Mouse (Mus musculus) C2C12 (cell line): ENCODE measurements at regions not wholly inside any gene's neighbourhood (a gene's known extent, or its start where the extent isn't known, plus 50 kb on each side); places are given as distances from the start of the nearest gene placed in this dataset.

ENCODE experiments used
- CEBPB ChIP-seq: IDR thresholded peaks from one replicate; pipeline ENCODE4 v1.6.1; 2011; ENCODE audit warnings: low read depth, mild to moderate bottlenecking, control low read depth, moderate library complexity
- CTCF ChIP-seq: IDR thresholded peaks from one replicate; pipeline ENCODE4 v1.5.1; 2011; ENCODE audit not compliant: control insufficient read depth, insufficient read depth, insufficient read length
- MAX ChIP-seq: IDR thresholded peaks from one replicate; pipeline ENCODE4 v1.6.1; 2011; ENCODE audit warnings: mild to moderate bottlenecking, control low read depth
- MYOD1 ChIP-seq: IDR thresholded peaks from one replicate; pipeline ENCODE4 v1.6.1; 2011; ENCODE audit warnings: low read depth; ENCODE audit not compliant: control insufficient read depth, insufficient read length
- MYOG ChIP-seq: IDR thresholded peaks from one replicate; pipeline ENCODE4 v1.6.1; 2011; ENCODE audit not compliant: control insufficient read depth, insufficient read length; ENCODE audit errors: extremely low read depth
- USF1 ChIP-seq: IDR thresholded peaks from one replicate; pipeline ENCODE4 v1.6.1; 2011; ENCODE audit warnings: low read depth, mild to moderate bottlenecking, control low read depth, moderate library complexity

GRCm38 (mm10) chr16:84621300-84622031 lies 106.5 kb downstream of the A730009L09Rik start:
- TF ChIP-seq MYOD1 (no peak), MYOG (no peak), CTCF (no peak), USF1 (no peak), MAX (no peak), CEBPB (no peak)
